Mouse (Mus musculus): Measurements from ENCODE around the gene Phgdh. TPM values are rescaled to one million over a fixed set of nuclear protein-coding genes. Genes with fewer than 3 reads are reported as not detected.

The Phgdh gene
- total RNA-seq, 2 experiments from 2014 or later: 13.4 to 16.9 TPM

- DNase-seq: no peak
Measured at GRCm38 (mm10) chr3:98348106-98348505, 8.3 kb upstream of the Phgdh start.

- DNase-seq: no peak
Measured at GRCm38 (mm10) chr3:98343235-98343634, 3.4 kb upstream of the Phgdh start.

GRCm38 (mm10) chr3:98340818-98341594 is 1.2 kb upstream of the Phgdh start:
- no peak for DNase-seq

- peak; percentile 51 for DNase-seq
Measured at GRCm38 (mm10) chr3:98339097-98339705, 589 bp downstream of the Phgdh start.

- DNase-seq: peak; percentile 38
Measured at GRCm38 (mm10) chr3:98338584-98339041, 1.2 kb downstream of the Phgdh start.

GRCm38 (mm10) chr3:98336661-98337654 is 2.8 kb downstream of the Phgdh start:
- DNase-seq: no peak

GRCm38 (mm10) chr3:98335886-98336285 is 3.9 kb downstream of the Phgdh start:
- DNase-seq: no peak

- no peak for DNase-seq
Measured at GRCm38 (mm10) chr3:98335331-98335730, 4.5 kb downstream of the Phgdh start.

- DNase-seq: no peak
Measured at GRCm38 (mm10) chr3:98334010-98334409, 5.8 kb downstream of the Phgdh start.

- DNase-seq: no peak
Measured at GRCm38 (mm10) chr3:98324235-98324634, 15.6 kb downstream of the Phgdh start.

- no peak for DNase-seq
Measured at GRCm38 (mm10) chr3:98322209-98322608, 17.6 kb downstream of the Phgdh start.

- DNase-seq: no peak
Measured at GRCm38 (mm10) chr3:98319190-98319589, 20.6 kb downstream of the Phgdh start.

GRCm38 (mm10) chr3:98317143-98317542 is 22.6 kb downstream of the Phgdh start:
- no peak for DNase-seq

- peak; percentile 49 for DNase-seq
Measured at GRCm38 (mm10) chr3:98315181-98315580, 24.6 kb downstream of the Phgdh start.

GRCm38 (mm10) chr3:98313294-98314155 is 26.3 kb downstream of the Phgdh start:
- DNase-seq: no peak

GRCm38 (mm10) chr3:98312867-98313266 is 26.9 kb downstream of the Phgdh start:
- peak; percentile 52 for DNase-seq

GRCm38 (mm10) chr3:98310456-98310855 is 29.3 kb downstream of the Phgdh start:
- no peak for DNase-seq

GRCm38 (mm10) chr3:98308606-98309005 is 31.2 kb downstream of the Phgdh start:
- no peak for DNase-seq

GRCm38 (mm10) chr3:98301761-98302160 is 38.0 kb downstream of the Phgdh start:
- no peak for DNase-seq

- no peak for DNase-seq
Measured at GRCm38 (mm10) chr3:98300266-98300665, 39.5 kb downstream of the Phgdh start.

- no peak for DNase-seq
Measured at GRCm38 (mm10) chr3:98299391-98300100, 40.2 kb downstream of the Phgdh start.
